Mouse (Mus musculus): ENCODE results near the gene Olfr137.

The Olfr137 gene

GRCm38 (mm10) chr17:38307470-38307869 lies at the start of gene Olfr137:
Gene Olfr137, minus strand, starts transcription at chr17:38307570.
- no peak for DNase-seq

GRCm38 (mm10) chr17:38329531-38329930 lies 22.2 kb upstream of the Olfr137 start, which contains the start of gene Olfr136:
Gene Olfr136, plus strand, starts transcription at chr17:38329831.
- no peak for DNase-seq

- DNase-seq, result no peak
Measured at GRCm38 (mm10) chr17:38260735-38261134, 46.6 kb downstream of the Olfr137 start, which contains the start of gene Olfr138. Gene Olfr138, plus strand, starts transcription at chr17:38261035.
